Mouse (Mus musculus) gastrocnemius, postnatal 4 days (tissue): ENCODE measurements at regions not wholly inside any gene's neighbourhood (a gene's known extent, or its start where the extent isn't known, plus 50 kb on each side); places are given as distances from the start of the nearest gene placed in this dataset.

Experiments
- DNase-seq, 2 experiments: peaks; one replicate each; pipeline ENCODE4 v3.0.0; 2021 to 2022; ENCODE audit warnings: low spot score in 2 of 2, mixed read lengths in 2 of 2

- no peak for DNase-seq
These were observed 125.7 kb downstream of the Plpp3 start for GRCm38 (mm10) chr4:105282681-105283462.

- no peak for DNase-seq
These were observed 128.4 kb downstream of the Plpp3 start for GRCm38 (mm10) chr4:105285431-105286013.

- DNase-seq, result no peak
These were observed 129.2 kb downstream of the Plpp3 start for GRCm38 (mm10) chr4:105286299-105286698.

- no peak for DNase-seq
These were observed 129.7 kb downstream of the Plpp3 start for GRCm38 (mm10) chr4:105286809-105287208.

- no peak for DNase-seq
These were observed 130.3 kb downstream of the Plpp3 start for GRCm38 (mm10) chr4:105287419-105287818.

GRCm38 (mm10) chr4:105289635-105290034 is 132.5 kb downstream of the Plpp3 start:
- no peak for DNase-seq

GRCm38 (mm10) chr4:105290847-105291475 is 133.8 kb downstream of the Plpp3 start:
- DNase-seq, result no peak

- DNase-seq, result no peak
These were observed 134.4 kb downstream of the Plpp3 start for GRCm38 (mm10) chr4:105291503-105291902.

GRCm38 (mm10) chr4:105299358-105299757 is 142.2 kb downstream of the Plpp3 start:
- no peak for DNase-seq

- no peak for DNase-seq
These were observed 144.4 kb downstream of the Plpp3 start for GRCm38 (mm10) chr4:105301547-105301946.

- no peak for DNase-seq
These were observed 147.0 kb downstream of the Plpp3 start for GRCm38 (mm10) chr4:105304166-105304565.

GRCm38 (mm10) chr4:105305931-105306330 is 148.8 kb downstream of the Plpp3 start:
- DNase-seq, result no peak

- DNase-seq, result no peak
These were observed 150.2 kb downstream of the Plpp3 start for GRCm38 (mm10) chr4:105307356-105307755.

- DNase-seq, result no peak
These were observed 150.8 kb downstream of the Plpp3 start for GRCm38 (mm10) chr4:105307905-105308304.

GRCm38 (mm10) chr4:105308971-105309488 is 151.9 kb downstream of the Plpp3 start:
- no peak for DNase-seq

- no peak for DNase-seq
These were observed 155.5 kb downstream of the Plpp3 start for GRCm38 (mm10) chr4:105312643-105313042.

GRCm38 (mm10) chr4:105313151-105313818 is 156.1 kb downstream of the Plpp3 start:
- DNase-seq, result no peak

- no peak for DNase-seq
These were observed 157.9 kb downstream of the Plpp3 start for GRCm38 (mm10) chr4:105315095-105315494.

GRCm38 (mm10) chr4:105316478-105317206 is 159.5 kb downstream of the Plpp3 start:
- DNase-seq, result no peak

- DNase-seq, result no peak
These were observed 161.3 kb downstream of the Plpp3 start for GRCm38 (mm10) chr4:105318421-105318820.

- DNase-seq, result no peak
These were observed 166.3 kb downstream of the Plpp3 start for GRCm38 (mm10) chr4:105323446-105323845.
